Mouse (Mus musculus): ENCODE results near the gene Carmil3.

DNA sequence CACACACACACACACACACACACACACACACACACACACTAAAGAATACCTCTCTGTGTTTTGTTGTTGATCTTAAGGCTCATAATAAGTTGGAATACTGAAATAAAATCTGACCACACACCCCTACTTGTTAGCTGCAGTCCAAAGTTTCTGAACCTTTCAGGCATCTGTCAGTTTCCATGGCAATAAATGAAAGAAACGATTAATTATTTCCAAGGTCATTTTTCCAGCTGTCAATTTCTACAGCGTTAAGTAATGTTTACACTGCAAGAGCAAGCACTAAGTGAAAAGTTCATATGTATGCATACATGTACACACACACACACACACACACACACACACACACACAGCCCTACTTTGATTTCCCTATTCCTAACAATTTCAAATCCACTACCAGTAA, 32.8 kb upstream of the Carmil3 start:
- TF ChIP-seq CTCF (IDR thresholded peaks at IDR 0.05; ENCODE audit: low read depth) (no peak), EP300 (IDR thresholded peaks at IDR 0.05; ENCODE audit: low read depth) (no peak)
